Mouse (Mus musculus) myocyte (in vitro differentiated cells): ENCODE data around the gene Sept11.
A peak's percentile ranks its signal among the peaks of the same experiment; 100 is the strongest.

ENCODE experiments used
- E2F4 ChIP-seq: IDR thresholded peaks from one replicate; pipeline ENCODE4 v1.6.1; 2011; ENCODE audit warnings: mild to moderate bottlenecking, control low read depth, moderate library complexity; ENCODE audit not compliant: insufficient read depth
- MAX ChIP-seq: IDR thresholded peaks from one replicate; pipeline ENCODE4 v1.6.1; 2011; ENCODE audit warnings: low read depth, mild to moderate bottlenecking, control low read depth
- MYOD1 ChIP-seq, 3 experiments: IDR thresholded peaks; one replicate each; pipeline ENCODE4 v1.6.1; 2011; ENCODE audit warnings: control low read depth in 2 of 3, low read depth in 2 of 3, mild to moderate bottlenecking in 2 of 3, moderate library complexity in 1 of 3; ENCODE audit not compliant: insufficient read length in 2 of 3, control insufficient read depth in 1 of 3
- MYOG ChIP-seq, 3 experiments: IDR thresholded peaks; one replicate each; pipeline ENCODE4 v1.6.1; 2011; ENCODE audit warnings: control low read depth in 2 of 3, low read depth in 2 of 3, mild to moderate bottlenecking in 2 of 3; ENCODE audit not compliant: insufficient read length in 2 of 3, control insufficient read depth in 1 of 3, insufficient read depth in 1 of 3
- POLR2A ChIP-seq: IDR thresholded peaks from one replicate; pipeline ENCODE4 v1.6.1; 2011; ENCODE audit warnings: low read depth, mild to moderate bottlenecking, control low read depth, moderate library complexity; ENCODE audit not compliant: insufficient read length
- TCF3 ChIP-seq: IDR thresholded peaks from one replicate; pipeline ENCODE4 v1.6.1; 2011; ENCODE audit warnings: low read depth, control low read depth; ENCODE audit not compliant: insufficient read length
- USF1 ChIP-seq: IDR thresholded peaks from one replicate; pipeline ENCODE4 v1.6.1; 2011; ENCODE audit warnings: low read depth, mild to moderate bottlenecking, control low read depth, moderate library complexity

DNA sequence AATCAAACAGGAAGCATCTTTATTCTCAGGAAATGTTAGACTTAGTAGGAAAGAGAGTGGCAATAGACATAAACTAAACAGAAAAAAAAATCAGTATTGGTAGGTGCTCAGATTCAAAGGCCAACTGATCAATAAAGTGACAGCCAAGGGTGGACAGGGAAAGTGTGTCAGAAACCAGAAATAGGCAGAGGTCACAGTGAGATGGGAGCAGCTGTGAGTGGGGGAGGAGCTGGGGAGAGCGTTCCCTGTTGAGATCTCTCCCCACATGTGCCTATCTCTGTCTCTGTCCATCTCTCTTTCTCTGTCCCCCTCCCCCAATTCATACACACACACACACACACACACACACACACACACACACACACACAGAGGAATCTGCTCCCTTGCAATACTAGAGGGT is 43.3 kb upstream of the Sept11 start:
- no peak for TF ChIP-seq POLR2A
- no peak for TF ChIP-seq TCF3
- TF ChIP-seq USF1 = no peak
- TF ChIP-seq MYOD1 (IDR thresholded peaks at IDR 0.05; ENCODE audit: control insufficient read depth in 1 of 3, insufficient read length in 2 of 3, low read depth in 2 of 3) = peak in 1 of 3 experiments; percentile 62
- no peak for TF ChIP-seq E2F4
- TF ChIP-seq MYOG (IDR thresholded peaks at IDR 0.05; ENCODE audit: control insufficient read depth in 1 of 3, insufficient read depth in 1 of 3, insufficient read length in 2 of 3, low read depth in 2 of 3) = peak in 1 of 3 experiments; percentile 39
- TF ChIP-seq MAX = no peak
